Mouse (Mus musculus) midbrain, postnatal 0 days (tissue): ENCODE data around the gene Ppp1r12b. TPM values are rescaled to one million over a fixed set of nuclear protein-coding genes. Genes with fewer than 3 reads are reported as not detected.

Experiments
- ATAC-seq: fragments of 200-750 bp; cut with Nextera tagmentation; 2 replicates; pipeline ENCODE4 v1.8.0; 2017; ENCODE audit warnings: moderate number of reproducible peaks, mild to moderate bottlenecking, moderate TSS enrichment, moderate library complexity; ENCODE audit not compliant: low FRiP score
- DNase-seq: peaks from one replicate; pipeline ENCODE4 v3.0.0-alpha.2; 2015; ENCODE audit warnings: low spot score
- H3K27ac ChIP-seq: fragments of 300-500 bp; sonication (generic); 2 replicates; pipeline ENCODE4 v1.5.1; 2014; ENCODE audit warnings: low read depth, mild to moderate bottlenecking, low read length, mixed read lengths
- H3K27me3 ChIP-seq: fragments of 300-500 bp; sonication (generic); 2 replicates; pipeline ENCODE4 v1.6.1; 2014; ENCODE audit warnings: low read length, control low read depth, mixed read lengths; ENCODE audit not compliant: insufficient read depth
- H3K36me3 ChIP-seq: fragments of 300-500 bp; sonication (generic); 2 replicates; pipeline ENCODE4 v1.6.1; 2014; ENCODE audit warnings: low read length, control low read depth, mixed read lengths; ENCODE audit not compliant: insufficient read depth
- H3K4me1 ChIP-seq: fragments of 300-500 bp; sonication (generic); 2 replicates; pipeline ENCODE4 v1.6.1; 2014; ENCODE audit warnings: mild to moderate bottlenecking, control low read depth, antibody characterized with exemption, low read length, mixed read lengths; ENCODE audit not compliant: insufficient read depth
- H3K4me2 ChIP-seq: fragments of 300-500 bp; sonication (generic); 2 replicates; pipeline ENCODE4 v1.6.1; 2014; ENCODE audit warnings: low read depth, mild to moderate bottlenecking, low read length, mixed read lengths; ENCODE audit not compliant: poor library complexity, severe bottlenecking
- H3K4me3 ChIP-seq: fragments of 300-500 bp; sonication (generic); 2 replicates; pipeline ENCODE4 v1.5.1; 2014; ENCODE audit warnings: low read depth, mild to moderate bottlenecking, low read length, moderate library complexity
- H3K9ac ChIP-seq: fragments of 300-500 bp; sonication (generic); replicated peaks from 2 replicates; pipeline ENCODE4 v1.6.1; 2014; ENCODE audit warnings: mild to moderate bottlenecking, low read length, moderate library complexity, mixed read lengths; ENCODE audit not compliant: poor library complexity, severe bottlenecking
- H3K9me3 ChIP-seq: fragments of 300-500 bp; sonication (generic); 2 replicates; pipeline ENCODE4 v1.6.1; 2016; ENCODE audit warnings: low read length, control low read depth
- CTCF ChIP-seq: IDR thresholded peaks from 2 replicates; pipeline ENCODE4 v1.5.1; 2016; ENCODE audit warnings: antibody characterized with exemption, mild to moderate bottlenecking
- WGBS: fragments of 180-500 bp; shearing (Covaris S2); extraction: QIAGEN DNeasy Blood & Tissue Kit; methylation state at CpG from one replicate; pipeline ENCODE4 v1.1.7; 2014; 5-methylcytosine and 5-hydroxymethylcytosine counted together
- polyA plus RNA-seq: library from polyadenylated mRNA; unstranded; fragments of >200 nt; fragmentation: Nextera tagmentation; extraction: Ambion mirVana; gene quantifications from 2 replicates; pipeline ENCODE4 v1.2.1, GENCODE M21; 2015
- total RNA-seq: library from RNA; depleted of rRNA; stranded (reverse); fragments of >200 nt; gene quantifications from 2 replicates; pipeline ENCODE4 v1.2.3, GENCODE M21; 2014

The Ppp1r12b gene
- total and polyA plus RNA-seq, 2 experiments from 2014 or later = 11.3 to 43.8 TPM

GRCm38 (mm10) chr1:134775631-134776030 lies 180.1 kb downstream of the Ppp1r12b start:
- 47% methylated on average over 3 of the region's 3 CpGs for WGBS
- no peak for TF ChIP-seq CTCF

GRCm38 (mm10) chr1:134774728-134775287 lies 180.9 kb downstream of the Ppp1r12b start:
- H3K36me3 ChIP-seq = peaks cover 35% of the 10 kb centered on the region; the same call in 1 of the 2 replicates
- ATAC-seq = no peak
- 60% methylated on average over 6 of the region's 6 CpGs for WGBS
- H3K4me1 ChIP-seq = no peaks in the 10 kb centered on the region
- no peaks in the 10 kb centered on the region for H3K27me3 ChIP-seq
- no peak overlapping the region for H3K4me3 ChIP-seq
- no peaks in the 10 kb centered on the region for H3K9me3 ChIP-seq
- TF ChIP-seq CTCF = no peak
- H3K4me2 ChIP-seq = no peak overlapping the region
- no peak for DNase-seq
- no peak overlapping the region for H3K27ac ChIP-seq
- no peak overlapping the region for H3K9ac ChIP-seq

More at GRCm38 (mm10) chr1:134775631-134776030, 180.1 kb downstream of the Ppp1r12b start:
- H3K9ac ChIP-seq = no peak overlapping the region
- no peak overlapping the region for H3K27ac ChIP-seq
- ATAC-seq (no peak), DNase-seq (no peak)
- H3K27me3 ChIP-seq = no peaks in the 10 kb centered on the region
- H3K4me1 ChIP-seq = no peaks in the 10 kb centered on the region
- peaks cover 34% of the 10 kb centered on the region; the same call in 1 of the 2 replicates for H3K36me3 ChIP-seq
- H3K4me2 ChIP-seq = no peak overlapping the region
- H3K4me3 ChIP-seq = no peak overlapping the region
- H3K9me3 ChIP-seq = no peaks in the 10 kb centered on the region

GRCm38 (mm10) chr1:134774247-134774646 lies 181.5 kb downstream of the Ppp1r12b start:
- H3K36me3 ChIP-seq = peaks cover 35% of the 10 kb centered on the region; the same call in 1 of the 2 replicates
- TF ChIP-seq CTCF = no peak
- H3K27ac ChIP-seq = no peak overlapping the region
- no peaks in the 10 kb centered on the region for H3K4me1 ChIP-seq
- 37% methylated on average over 2 of the region's 2 CpGs for WGBS
- no peak overlapping the region for H3K9ac ChIP-seq
- H3K4me2 ChIP-seq = no peak overlapping the region
- H3K27me3 ChIP-seq = no peaks in the 10 kb centered on the region
- H3K4me3 ChIP-seq = no peak overlapping the region
- H3K9me3 ChIP-seq = no peaks in the 10 kb centered on the region
- ATAC-seq (no peak), DNase-seq (no peak)

GRCm38 (mm10) chr1:134773256-134773655 lies 182.5 kb downstream of the Ppp1r12b start:
- H3K27me3 ChIP-seq = no peaks in the 10 kb centered on the region
- no peak overlapping the region for H3K9ac ChIP-seq
- DNase-seq (no peak), ATAC-seq (no peak)
- H3K27ac ChIP-seq = no peak overlapping the region
- no peaks in the 10 kb centered on the region for H3K4me1 ChIP-seq
- WGBS = 41% methylated on average over 12 of the region's 12 CpGs
- peaks cover 40% of the 10 kb centered on the region; the same call in 1 of the 2 replicates for H3K36me3 ChIP-seq
- no peaks in the 10 kb centered on the region for H3K9me3 ChIP-seq
- no peak for TF ChIP-seq CTCF
- H3K4me3 ChIP-seq = no peak overlapping the region
- no peak overlapping the region for H3K4me2 ChIP-seq

- ATAC-seq = no peak
- 89% methylated on average over 3 of the region's 3 CpGs for WGBS
- H3K4me3 ChIP-seq = no peak overlapping the region
- H3K4me2 ChIP-seq = no peak overlapping the region
- H3K4me1 ChIP-seq = no peaks in the 10 kb centered on the region
- H3K27me3 ChIP-seq = no peaks in the 10 kb centered on the region
- no peak overlapping the region for H3K27ac ChIP-seq
- no peak overlapping the region for H3K9ac ChIP-seq
- H3K9me3 ChIP-seq = no peaks in the 10 kb centered on the region
- DNase-seq = no peak
- TF ChIP-seq CTCF = no peak
- H3K36me3 ChIP-seq = peaks cover 41% of the 10 kb centered on the region; the same call in 1 of the 2 replicates
These were observed 182.9 kb downstream of the Ppp1r12b start for GRCm38 (mm10) chr1:134772821-134773220.

- ATAC-seq (no peak), DNase-seq (no peak)
- Histone ChIP-seq H3K36me3 (peaks cover 38% of the 10 kb centered on the region; the same call in 1 of the 2 replicates), H3K4me3 (no peak overlapping the region), H3K9ac (no peak overlapping the region), H3K27ac (no peak overlapping the region), H3K4me1 (no peaks in the 10 kb centered on the region), H3K4me2 (no peak overlapping the region), H3K27me3 (no peaks in the 10 kb centered on the region), H3K9me3 (no peaks in the 10 kb centered on the region)
- WGBS = 86% methylated on average over 7 of the region's 7 CpGs
- no peak for TF ChIP-seq CTCF
These were observed 183.7 kb downstream of the Ppp1r12b start for GRCm38 (mm10) chr1:134771999-134772398.
